Mouse (Mus musculus) neural tube, embryonic 13.5 days (tissue): ENCODE results near the gene Me1. TPM values are rescaled to one million over a fixed set of nuclear protein-coding genes. Genes with fewer than 3 reads are reported as not detected.

Source experiments
- ATAC-seq: fragments of 200-750 bp; cut with Nextera tagmentation; 2 replicates; pipeline ENCODE4 v1.8.0; 2017; ENCODE audit warnings: low read depth, mild to moderate bottlenecking, moderate TSS enrichment, moderate library complexity
- H3K27ac ChIP-seq: fragments of 300-500 bp; sonication (generic); replicated peaks from 2 replicates; pipeline ENCODE4 v1.5.1; 2015; ENCODE audit warnings: moderate library complexity, mild to moderate bottlenecking, inconsistent platforms
- H3K27me3 ChIP-seq: fragments of 300-500 bp; sonication (generic); 2 replicates; pipeline ENCODE4 v1.6.1; 2015; ENCODE audit warnings: mild to moderate bottlenecking, inconsistent platforms
- H3K36me3 ChIP-seq: fragments of 300-500 bp; sonication (generic); 2 replicates; pipeline ENCODE4 v1.6.1; 2015; ENCODE audit warnings: mild to moderate bottlenecking, inconsistent platforms
- H3K4me1 ChIP-seq: fragments of 300-500 bp; sonication (generic); replicated peaks from 2 replicates; pipeline ENCODE4 v1.6.1; 2015; ENCODE audit warnings: inconsistent platforms
- H3K4me2 ChIP-seq: fragments of 300-500 bp; sonication (generic); 2 replicates; pipeline ENCODE4 v1.6.1; 2015; ENCODE audit warnings: inconsistent platforms, mild to moderate bottlenecking, moderate library complexity
- H3K4me3 ChIP-seq: fragments of 300-500 bp; sonication (generic); 2 replicates; pipeline ENCODE4 v1.5.1; 2015; ENCODE audit warnings: mild to moderate bottlenecking, inconsistent platforms
- H3K9ac ChIP-seq: fragments of 300-500 bp; sonication (generic); 2 replicates; pipeline ENCODE4 v1.6.1; 2015; ENCODE audit warnings: moderate library complexity, mild to moderate bottlenecking, inconsistent platforms
- H3K9me3 ChIP-seq: fragments of 300-500 bp; sonication (generic); 2 replicates; pipeline ENCODE4 v1.6.1; 2016; ENCODE audit warnings: inconsistent platforms
- WGBS: fragments of 180-500 bp; shearing (Covaris S2); methylation state at CpG from one replicate; pipeline ENCODE4 v1.1.7; 2015; 5-methylcytosine and 5-hydroxymethylcytosine counted together
- polyA plus RNA-seq: library from polyadenylated mRNA; unstranded; fragments of >200 nt; fragmentation: Nextera tagmentation; extraction: Ambion mirVana; gene quantifications from 2 replicates; pipeline ENCODE4 v1.2.1, GENCODE M21; 2015

The Me1 gene
- polyA plus RNA-seq: 36.8 and 38.3 TPM in 2 replicates

GRCm38 (mm10) chr9:86695818-86696261 lies at the start of gene Me1:
TSS of gene Me1 (minus strand) at chr9:86695953.
- peak within 1 kb of the TSS; percentile 82 for H3K4me3 ChIP-seq
- H3K27me3 ChIP-seq: no peaks in the 10 kb centered on the region
- under 1% methylated on average over 38 of the region's 46 CpGs for WGBS
- H3K9ac ChIP-seq: peak within 1 kb of the TSS; percentile 87
- H3K4me2 ChIP-seq: peak within 1 kb of the TSS; percentile 81
- H3K27ac ChIP-seq: peak within 1 kb of the TSS; percentile 71
- H3K36me3 ChIP-seq: no peaks in the 10 kb centered on the region
- H3K9me3 ChIP-seq: no peaks in the 10 kb centered on the region
- ATAC-seq: peak; percentile 85
- H3K4me1 ChIP-seq: peaks cover 4% of the 10 kb centered on the region; the same call in 1 of the 2 replicates

- peaks cover 12% of the 10 kb centered on the region for H3K4me1 ChIP-seq
Observed at GRCm38 (mm10) chr9:86744041-86744440, 48.3 kb upstream of the Me1 start.

GRCm38 (mm10) chr9:86742959-86743911 lies 47.5 kb upstream of the Me1 start, which contains the start of gene Prss35:
TSS of gene Prss35 (plus strand) at chr9:86743649.
- Histone ChIP-seq H3K27ac (no peak within 1 kb of the TSS), H3K27me3 (no peaks in the 10 kb centered on the region; the same call in 1 of the 2 replicates), H3K4me1 (peaks cover 12% of the 10 kb centered on the region), H3K4me3 (peak within 1 kb of the TSS; percentile 36), H3K9ac (peak within 1 kb of the TSS; percentile 61), H3K9me3 (no peaks in the 10 kb centered on the region), H3K4me2 (peak within 1 kb of the TSS; percentile 66), H3K36me3 (no peaks in the 10 kb centered on the region)
- 4% methylated on average over 19 of the region's 19 CpGs for WGBS
- peak; percentile 88 for ATAC-seq

More at GRCm38 (mm10) chr9:86744041-86744440, 48.3 kb upstream of the Me1 start:
- peak overlapping the region; percentile 66 for H3K4me2 ChIP-seq
- H3K4me3 ChIP-seq: peak overlapping the region; percentile 36
- no peak for ATAC-seq
- H3K9ac ChIP-seq: 0 out of 2 replicates have a peak overlapping the region, but pooled peaks have one; percentile 61
- H3K36me3 ChIP-seq: no peaks in the 10 kb centered on the region
- no peaks in the 10 kb centered on the region for H3K9me3 ChIP-seq
- H3K27me3 ChIP-seq: no peaks in the 10 kb centered on the region; the same call in 1 of the 2 replicates
- no peak overlapping the region for H3K27ac ChIP-seq
- 39% methylated on average over 5 of the region's 5 CpGs for WGBS

GRCm38 (mm10) chr9:86739971-86740370 lies 44.2 kb upstream of the Me1 start:
- Histone ChIP-seq H3K4me2 (no peak overlapping the region), H3K9me3 (no peaks in the 10 kb centered on the region), H3K4me3 (no peak overlapping the region), H3K36me3 (no peaks in the 10 kb centered on the region), H3K4me1 (peaks cover 12% of the 10 kb centered on the region), H3K9ac (no peak overlapping the region), H3K27ac (no peak overlapping the region), H3K27me3 (no peaks in the 10 kb centered on the region)
- ATAC-seq: no peak
- WGBS: 31% methylated on average over 3 of the region's 3 CpGs

GRCm38 (mm10) chr9:86738801-86739200 lies 43.0 kb upstream of the Me1 start:
- no peaks in the 10 kb centered on the region for H3K36me3 ChIP-seq
- 96% methylated on average over 8 of the region's 8 CpGs for WGBS
- no peak for ATAC-seq

GRCm38 (mm10) chr9:86738067-86738466 lies 42.3 kb upstream of the Me1 start:
- no peaks in the 10 kb centered on the region for H3K27me3 ChIP-seq
- peaks cover 3% of the 10 kb centered on the region for H3K4me1 ChIP-seq
- H3K27ac ChIP-seq: no peak overlapping the region
- ATAC-seq: no peak
- H3K9me3 ChIP-seq: no peaks in the 10 kb centered on the region
- H3K4me2 ChIP-seq: no peak overlapping the region
- WGBS: 91% methylated on average over 1 of the region's 1 CpGs
- H3K36me3 ChIP-seq: no peaks in the 10 kb centered on the region
- no peak overlapping the region for H3K4me3 ChIP-seq
- H3K9ac ChIP-seq: no peak overlapping the region

More at GRCm38 (mm10) chr9:86738801-86739200, 43.0 kb upstream of the Me1 start:
- no peak overlapping the region for H3K27ac ChIP-seq
- H3K27me3 ChIP-seq: no peaks in the 10 kb centered on the region
- no peak overlapping the region for H3K4me3 ChIP-seq
- H3K9ac ChIP-seq: no peak overlapping the region
- H3K4me2 ChIP-seq: no peak overlapping the region
- peaks cover 10% of the 10 kb centered on the region for H3K4me1 ChIP-seq
- H3K9me3 ChIP-seq: no peaks in the 10 kb centered on the region

- H3K4me3 ChIP-seq: no peak overlapping the region
- WGBS: 97% methylated on average over 4 of the region's 4 CpGs
- H3K4me1 ChIP-seq: no peaks in the 10 kb centered on the region
- H3K9ac ChIP-seq: no peak overlapping the region
- no peaks in the 10 kb centered on the region for H3K36me3 ChIP-seq
- H3K9me3 ChIP-seq: no peaks in the 10 kb centered on the region
- ATAC-seq: no peak
- H3K4me2 ChIP-seq: no peak overlapping the region
- no peaks in the 10 kb centered on the region for H3K27me3 ChIP-seq
- no peak overlapping the region for H3K27ac ChIP-seq
Observed at GRCm38 (mm10) chr9:86736991-86737390, 41.2 kb upstream of the Me1 start.

GRCm38 (mm10) chr9:86734795-86735194 lies 39.0 kb upstream of the Me1 start:
- no peak overlapping the region for H3K9ac ChIP-seq
- H3K4me2 ChIP-seq: no peak overlapping the region
- WGBS: 63% methylated on average over 9 of the region's 9 CpGs
- no peaks in the 10 kb centered on the region for H3K27me3 ChIP-seq
- no peaks in the 10 kb centered on the region for H3K9me3 ChIP-seq
- ATAC-seq: no peak
- H3K4me1 ChIP-seq: no peaks in the 10 kb centered on the region
- no peaks in the 10 kb centered on the region for H3K36me3 ChIP-seq
- no peak overlapping the region for H3K4me3 ChIP-seq
- H3K27ac ChIP-seq: no peak overlapping the region

GRCm38 (mm10) chr9:86734357-86734756 lies 38.6 kb upstream of the Me1 start:
- H3K4me1 ChIP-seq: no peaks in the 10 kb centered on the region
- no peaks in the 10 kb centered on the region for H3K27me3 ChIP-seq
- H3K9ac ChIP-seq: no peak overlapping the region
- no peak overlapping the region for H3K4me2 ChIP-seq
- no peak for ATAC-seq
- no peaks in the 10 kb centered on the region for H3K9me3 ChIP-seq
- no peak overlapping the region for H3K27ac ChIP-seq
- no peak overlapping the region for H3K4me3 ChIP-seq
- no peaks in the 10 kb centered on the region for H3K36me3 ChIP-seq

GRCm38 (mm10) chr9:86729811-86730210 lies 34.1 kb upstream of the Me1 start:
- H3K27me3 ChIP-seq: no peaks in the 10 kb centered on the region
- H3K36me3 ChIP-seq: no peaks in the 10 kb centered on the region
- H3K4me3 ChIP-seq: no peak overlapping the region
- no peak overlapping the region for H3K27ac ChIP-seq
- H3K9me3 ChIP-seq: no peaks in the 10 kb centered on the region
- H3K9ac ChIP-seq: no peak overlapping the region
- no peak overlapping the region for H3K4me2 ChIP-seq
- WGBS: 100% methylated on average over 3 of the region's 3 CpGs
- peaks cover 11% of the 10 kb centered on the region for H3K4me1 ChIP-seq
- no peak for ATAC-seq

- ATAC-seq: no peak
- WGBS: 80% methylated on average over 1 of the region's 1 CpGs
Observed at GRCm38 (mm10) chr9:86729084-86729483, 33.3 kb upstream of the Me1 start.

GRCm38 (mm10) chr9:86728214-86728814 lies 32.6 kb upstream of the Me1 start:
- no peak overlapping the region for H3K4me3 ChIP-seq
- H3K27me3 ChIP-seq: no peaks in the 10 kb centered on the region
- no peak overlapping the region for H3K27ac ChIP-seq
- 93% methylated on average over 10 of the region's 10 CpGs for WGBS
- no peak overlapping the region for H3K4me2 ChIP-seq
- no peak overlapping the region for H3K9ac ChIP-seq
- no peaks in the 10 kb centered on the region for H3K9me3 ChIP-seq
- ATAC-seq: no peak
- H3K36me3 ChIP-seq: no peaks in the 10 kb centered on the region
- peaks cover 11% of the 10 kb centered on the region for H3K4me1 ChIP-seq

More at GRCm38 (mm10) chr9:86729084-86729483, 33.3 kb upstream of the Me1 start:
- Histone ChIP-seq H3K9ac (no peak overlapping the region), H3K27me3 (no peaks in the 10 kb centered on the region), H3K9me3 (no peaks in the 10 kb centered on the region), H3K4me1 (peaks cover 11% of the 10 kb centered on the region), H3K36me3 (no peaks in the 10 kb centered on the region), H3K27ac (no peak overlapping the region), H3K4me2 (no peak overlapping the region), H3K4me3 (no peak overlapping the region)
